Comparison of ENCODE assay signal across 24 mouse cellular contexts in the genomic region with DNA sequence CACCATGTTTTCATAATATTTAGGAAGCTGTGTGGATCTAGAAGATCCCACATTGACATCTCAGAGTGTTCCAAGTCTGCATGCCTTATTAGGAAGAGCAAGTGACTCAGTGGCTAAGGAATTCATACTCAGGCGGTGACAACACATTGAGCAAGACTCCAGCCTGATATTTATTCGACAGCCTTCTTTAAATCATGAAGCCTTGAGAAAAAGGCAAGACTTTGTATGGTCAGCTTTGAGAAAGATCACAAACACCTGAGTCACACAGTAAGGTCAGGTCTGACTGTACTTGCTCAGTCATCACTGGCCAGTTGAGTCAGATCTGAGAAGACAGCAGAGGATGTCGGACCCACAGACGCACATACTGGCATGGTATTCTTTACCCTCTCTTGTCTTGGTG.
DNase-seq lines count a peak whose midpoint lies in the region; ATAC-seq lines count a peak whose summit lies in the region.
"Had no signal": no experiment of that assay in that cellular context is flagged by ENCODE, and none has a peak within 500 bp of the region (broad histone marks: within the 10 kb centered on the region; RNA-seq: fewer than 3 reads in every experiment).

No protein-coding gene starts in this region.

- no peaks in the 10 kb centered on the region for H3K27me3 ChIP-seq in heart, embryonic 11.5 days (ENCODE audit: control insufficient read depth, insufficient read depth, low read length)
- H3K27me3 ChIP-seq: embryonic facial prominence, embryonic 12.5 days; forebrain, embryonic 13.5 days; midbrain, embryonic 12.5 days had no signal

- 67% methylated on average over 4 of the region's 4 CpGs for WGBS in heart, embryonic 11.5 days (ENCODE audit: insufficient replicate concordance)

- H3K27ac ChIP-seq in heart, embryonic 11.5 days (ENCODE audit: low read depth, low read length) = no peak overlapping the region
- H3K27ac ChIP-seq: embryonic facial prominence, embryonic 12.5 days; forebrain, embryonic 13.5 days; gastrocnemius, adult 2 months; hindbrain, embryonic 14.5 days; midbrain, embryonic 12.5 days; stomach, postnatal 0 days had no signal

- no peaks in the 10 kb centered on the region for H3K4me1 ChIP-seq in heart, embryonic 11.5 days (ENCODE audit: control insufficient read depth, insufficient read depth, low read length)
- H3K4me1 ChIP-seq: embryonic facial prominence, embryonic 12.5 days; forebrain, embryonic 13.5 days; midbrain, embryonic 12.5 days had no signal

- no peak overlapping the region for H3K9ac ChIP-seq in heart, embryonic 11.5 days (ENCODE audit: low read depth, low read length)
- H3K9ac ChIP-seq: embryonic facial prominence, embryonic 12.5 days; forebrain, embryonic 13.5 days; hindbrain, embryonic 14.5 days; midbrain, embryonic 12.5 days had no signal

- peak; percentile 14 for DNase-seq in heart, adult 8-10 months (ENCODE audit: low spot score)
- peak; percentile 79 for DNase-seq in 3134 (ENCODE audit: extremely low read depth, insufficient read length, low spot score)
- peak; percentile 4 for DNase-seq in 416B (ENCODE audit: low read depth)
- DNase-seq in brain, adult 2 months (ENCODE audit: low read depth, low spot score) = peak; percentile 8
- no peak for DNase-seq in gastrocnemius, adult 8-10 months (ENCODE audit: low spot score in 2 of 2)
- DNase-seq in left cerebral cortex, postnatal 25 days (ENCODE audit: low spot score in 2 of 2) = no peak
- DNase-seq: adrenal gland, postnatal 36 days; cerebellum, adult 18-20 months; cerebellum, postnatal 25 days; gastrocnemius, adult 2 months; kidney, adult 8-10 months; kidney, postnatal 14 days; lung, postnatal 10 days; right cerebral cortex, postnatal 14 days; thymus, adult 2 months; thymus, postnatal 4 days had no signal

- no peak for ATAC-seq in heart, embryonic 11.5 days (replicated peaks; ENCODE audit: insufficient number of reproducible peaks, low FRiP score, low TSS enrichment)
- ATAC-seq: activated CD4-positive, CD25-positive, alpha-beta regulatory T cell, adult 4 months; forebrain, embryonic 13.5 days had no signal

- no peak overlapping the region for H3K4me2 ChIP-seq in heart, embryonic 11.5 days
- H3K4me2 ChIP-seq: embryonic facial prominence, embryonic 12.5 days; forebrain, embryonic 13.5 days; hindbrain, embryonic 14.5 days; midbrain, embryonic 12.5 days had no signal

- no peaks in the 10 kb centered on the region for H3K9me3 ChIP-seq in heart, embryonic 11.5 days (replicated peaks; ENCODE audit: control insufficient read depth, low read length)
- H3K9me3 ChIP-seq: embryonic facial prominence, embryonic 12.5 days; forebrain, embryonic 13.5 days; midbrain, embryonic 12.5 days had no signal

- no peaks in the 10 kb centered on the region for H3K36me3 ChIP-seq in heart, embryonic 11.5 days (ENCODE audit: control insufficient read depth, insufficient read depth, low read length)
- H3K36me3 ChIP-seq: embryonic facial prominence, embryonic 12.5 days; midbrain, embryonic 12.5 days had no signal

- H3K4me3 ChIP-seq in heart, embryonic 11.5 days (ENCODE audit: low read depth, low read length) = no peak overlapping the region
- H3K4me3 ChIP-seq: embryonic facial prominence, embryonic 12.5 days; erythroblast, embryonic 14.5 days; forebrain, embryonic 13.5 days; gastrocnemius, adult 2 months; midbrain, embryonic 12.5 days had no signal

- intact Hi-C loops in left cerebral cortex, postnatal 25 days (cut with DNase I) = no loop called here

Comparison
In these comparisons a context has a peak if more than half of its experiments do, and no peak if none do; other contexts are left out.
1. DNase-seq: peak in heart, adult 8-10 months (single experiment), 3134 (single experiment), 416B (single experiment) and brain, adult 2 months (single experiment); none in gastrocnemius, adult 8-10 months (0 of 2) and left cerebral cortex, postnatal 25 days (0 of 2).